Mouse (Mus musculus) C2C12 (cell line): ENCODE measurements around the gene Lrmda. TPM values are rescaled to one million over a fixed set of nuclear protein-coding genes. Genes with fewer than 3 reads are reported as not detected.

Experiments
- H3K27me3 ChIP-seq: one replicate; pipeline ENCODE4 v1.6.1; 2011; ENCODE audit not compliant: control insufficient read depth, insufficient read depth, insufficient read length
- H3K36me3 ChIP-seq: one replicate; pipeline ENCODE4 v1.6.1; 2011; ENCODE audit not compliant: control insufficient read depth, insufficient read depth
- H3K4me3 ChIP-seq: one replicate; pipeline ENCODE4 v1.5.1; 2011; ENCODE audit warnings: mild to moderate bottlenecking, control low read depth; ENCODE audit not compliant: poor library complexity, insufficient read depth, severe bottlenecking
- H3K79me2 ChIP-seq: one replicate; pipeline ENCODE4 v1.6.1; 2011; ENCODE audit not compliant: control insufficient read depth, insufficient read depth
- H3K79me3 ChIP-seq: one replicate; pipeline ENCODE4 v1.6.1; 2011; ENCODE audit warnings: low read depth, control low read depth
- H3ac ChIP-seq: one replicate; pipeline ENCODE3; 2011; ENCODE audit warnings: low read depth; ENCODE audit not compliant: control insufficient read depth, insufficient read length
- CEBPB ChIP-seq: IDR thresholded peaks from one replicate; pipeline ENCODE4 v1.6.1; 2011; ENCODE audit warnings: low read depth, mild to moderate bottlenecking, control low read depth, moderate library complexity
- CTCF ChIP-seq: IDR thresholded peaks from one replicate; pipeline ENCODE4 v1.5.1; 2011; ENCODE audit not compliant: control insufficient read depth, insufficient read depth, insufficient read length
- FOSL1 ChIP-seq: IDR thresholded peaks from one replicate; pipeline ENCODE4 v1.8.0; 2011; ENCODE audit warnings: mild to moderate bottlenecking, low read length; ENCODE audit not compliant: poor library complexity, insufficient read depth, severe bottlenecking
- MAX ChIP-seq: IDR thresholded peaks from one replicate; pipeline ENCODE4 v1.6.1; 2011; ENCODE audit warnings: mild to moderate bottlenecking, control low read depth
- MYOD1 ChIP-seq: IDR thresholded peaks from one replicate; pipeline ENCODE4 v1.6.1; 2011; ENCODE audit warnings: low read depth; ENCODE audit not compliant: control insufficient read depth, insufficient read length
- MYOG ChIP-seq: IDR thresholded peaks from one replicate; pipeline ENCODE4 v1.6.1; 2011; ENCODE audit not compliant: control insufficient read depth, insufficient read length; ENCODE audit errors: extremely low read depth
- USF1 ChIP-seq: IDR thresholded peaks from one replicate; pipeline ENCODE4 v1.6.1; 2011; ENCODE audit warnings: low read depth, mild to moderate bottlenecking, control low read depth, moderate library complexity
- polyA plus RNA-seq: library from polyadenylated mRNA; unstranded; fragments of >200 nt; fragmentation: generic; extraction: Trizol; gene quantifications from one replicate; pipeline ENCODE4 v1.2.1, GENCODE M21; 2012; ENCODE audit warnings: missing spikeins

Lrmda gene
- polyA plus RNA-seq, 1 experiment = not detected

GRCm38 (mm10) chr14:22048068-22048899, 28.8 kb downstream of the Lrmda start:
- no peak overlapping the region for H3K4me3 ChIP-seq
- no peaks in the 10 kb centered on the region for H3K79me2 ChIP-seq
- TF ChIP-seq CEBPB (no peak), USF1 (no peak), MYOD1 (no peak), MAX (no peak), MYOG (no peak), FOSL1 (no peak), CTCF (no peak)
- no peaks in the 10 kb centered on the region for H3K79me3 ChIP-seq
- no peak overlapping the region for H3ac ChIP-seq
- H3K27me3 ChIP-seq = peaks cover 30% of the 10 kb centered on the region
- no peaks in the 10 kb centered on the region for H3K36me3 ChIP-seq

DNA sequence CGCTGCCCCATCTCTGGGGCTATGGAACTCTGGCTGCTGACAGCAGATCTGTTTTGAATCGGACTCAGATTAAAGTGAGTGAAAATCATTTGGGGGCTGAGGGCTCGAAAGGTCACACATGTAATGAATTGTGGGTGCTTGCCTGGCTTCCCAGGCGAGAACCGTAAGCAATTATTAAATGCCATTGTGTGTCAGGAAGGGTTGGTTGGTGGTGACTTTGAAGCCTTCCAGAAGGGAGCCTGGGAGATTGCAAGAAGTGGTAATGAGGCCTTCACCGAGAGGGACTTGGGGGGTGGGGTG, 29.3 kb downstream of the Lrmda start:
- H3ac ChIP-seq = no peak overlapping the region
- peaks cover 24% of the 10 kb centered on the region for H3K27me3 ChIP-seq
- no peaks in the 10 kb centered on the region for H3K79me2 ChIP-seq
- H3K4me3 ChIP-seq = no peak overlapping the region
- H3K79me3 ChIP-seq = no peaks in the 10 kb centered on the region
- no peak for TF ChIP-seq USF1
- H3K36me3 ChIP-seq = no peaks in the 10 kb centered on the region

- H3K36me3 ChIP-seq = no peaks in the 10 kb centered on the region
- no peak overlapping the region for H3ac ChIP-seq
- H3K79me2 ChIP-seq = no peaks in the 10 kb centered on the region
- H3K4me3 ChIP-seq = no peak overlapping the region
- peaks cover 22% of the 10 kb centered on the region for H3K27me3 ChIP-seq
- H3K79me3 ChIP-seq = no peaks in the 10 kb centered on the region
- TF ChIP-seq MYOG (no peak), USF1 (no peak), CEBPB (no peak), CTCF (no peak), MYOD1 (no peak), FOSL1 (no peak), MAX (no peak)
Observed at GRCm38 (mm10) chr14:22049282-22049681, 29.8 kb downstream of the Lrmda start.

DNA sequence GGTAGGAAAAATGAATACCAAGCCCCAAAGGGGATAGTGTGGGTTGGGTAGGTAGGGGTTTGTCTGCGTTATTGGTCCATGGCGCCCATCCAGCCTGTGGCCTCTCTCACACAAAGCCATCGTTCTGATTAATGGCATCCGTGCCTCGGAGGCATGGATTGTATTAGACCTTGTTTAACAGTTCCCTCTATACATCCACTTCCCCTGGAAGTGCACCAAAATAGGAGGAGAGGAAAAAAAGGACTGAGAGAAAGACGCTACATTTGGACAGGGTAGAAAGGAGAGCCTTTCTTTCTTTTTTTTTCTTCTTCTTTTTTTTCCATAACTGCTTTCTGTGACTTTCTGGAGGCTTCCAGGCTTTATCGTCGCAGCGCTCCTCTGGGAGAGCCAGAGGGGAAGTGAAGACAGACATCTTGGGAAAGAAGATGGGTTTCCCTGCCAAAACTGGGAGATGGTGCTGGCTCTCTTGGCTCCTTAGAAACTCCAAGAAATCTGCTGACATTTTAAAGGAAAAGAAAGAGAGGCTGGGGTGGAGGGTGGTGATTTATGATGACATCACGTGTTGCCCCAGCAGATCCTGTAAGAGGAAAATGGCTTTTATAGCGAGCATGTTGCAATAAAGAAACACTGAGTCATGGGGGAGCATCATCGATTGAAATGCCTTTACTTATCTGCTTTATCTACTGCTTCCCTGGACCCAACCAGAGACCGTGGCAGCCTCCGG, 32.6 kb downstream of the Lrmda start:
- Histone ChIP-seq H3K36me3 (no peaks in the 10 kb centered on the region), H3K79me2 (no peaks in the 10 kb centered on the region), H3K79me3 (no peaks in the 10 kb centered on the region), H3K27me3 (peaks cover 19% of the 10 kb centered on the region), H3ac (no peak overlapping the region), H3K4me3 (no peak overlapping the region)
- TF ChIP-seq USF1 (peak; percentile 20), MYOD1 (no peak)

DNA sequence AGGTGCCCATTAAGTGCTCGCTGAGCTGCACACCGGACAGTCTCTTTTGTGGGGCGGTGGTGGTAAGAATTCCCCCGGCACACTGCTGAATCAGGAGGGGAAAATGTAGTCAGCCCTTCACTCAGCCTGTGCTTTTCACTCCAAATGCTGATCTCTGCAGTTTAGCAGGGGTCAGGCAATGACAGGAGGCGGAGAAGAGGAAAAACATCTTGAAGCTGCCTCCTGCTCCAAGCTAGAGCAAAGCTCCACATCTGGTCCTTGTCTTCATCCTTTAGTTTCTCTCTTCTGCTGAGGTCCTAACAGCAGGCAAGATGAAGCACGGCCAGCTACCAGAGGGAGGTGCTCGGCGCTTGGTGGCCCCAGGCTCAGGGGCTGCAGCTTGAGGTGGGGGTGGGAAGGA, 36.1 kb downstream of the Lrmda start:
- Histone ChIP-seq H3K79me2 (no peaks in the 10 kb centered on the region), H3K36me3 (no peaks in the 10 kb centered on the region), H3K27me3 (peaks cover 6% of the 10 kb centered on the region), H3ac (no peak overlapping the region), H3K4me3 (no peak overlapping the region), H3K79me3 (no peaks in the 10 kb centered on the region)
- TF ChIP-seq USF1 = no peak
- TF ChIP-seq MYOG = no peak
- TF ChIP-seq CEBPB = no peak
- no peak for TF ChIP-seq MAX
- no peak for TF ChIP-seq FOSL1
- no peak for TF ChIP-seq MYOD1
- no peak for TF ChIP-seq CTCF

DNA sequence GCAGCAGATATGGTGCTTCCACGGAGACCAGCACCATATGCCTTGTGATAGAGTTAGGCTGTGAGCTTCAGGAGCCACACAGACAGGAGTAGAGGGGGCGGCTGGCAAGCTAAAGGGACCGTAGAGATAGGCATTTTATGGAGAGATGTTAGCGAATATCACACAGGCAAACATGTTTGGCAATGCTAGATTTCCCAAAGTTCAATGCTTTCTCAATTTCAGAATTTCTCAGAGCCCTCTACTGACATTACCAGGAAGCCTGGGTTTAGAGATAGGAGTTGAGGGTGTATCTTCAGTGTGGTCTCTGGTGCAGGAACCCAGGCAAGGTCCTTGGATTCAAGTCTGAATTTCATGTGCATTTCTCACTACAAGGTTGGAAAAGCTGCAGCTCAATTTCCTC, 36.7 kb downstream of the Lrmda start:
- no peak overlapping the region for H3ac ChIP-seq
- peaks cover 6% of the 10 kb centered on the region for H3K27me3 ChIP-seq
- no peak overlapping the region for H3K4me3 ChIP-seq
- H3K79me2 ChIP-seq = no peaks in the 10 kb centered on the region
- TF ChIP-seq MYOG (no peak), USF1 (no peak), MYOD1 (no peak), MAX (no peak), CEBPB (no peak), FOSL1 (no peak), CTCF (no peak)
- H3K79me3 ChIP-seq = no peaks in the 10 kb centered on the region
- H3K36me3 ChIP-seq = no peaks in the 10 kb centered on the region
